Mouse (Mus musculus) intestine, embryonic 15.5 days (tissue): ENCODE data around the gene Zfand5. TPM values are rescaled to one million over a fixed set of nuclear protein-coding genes. Genes with fewer than 3 reads are reported as not detected.

Experiments used
- ATAC-seq: fragments of 200-750 bp; cut with Nextera tagmentation; 2 replicates; pipeline ENCODE4 v1.8.0; 2017; ENCODE audit warnings: moderate TSS enrichment, moderate library complexity
- H3K27ac ChIP-seq: fragments of 300-500 bp; sonication (generic); 2 replicates; pipeline ENCODE4 v1.5.1; 2015; ENCODE audit warnings: mild to moderate bottlenecking, inconsistent platforms
- H3K27me3 ChIP-seq: fragments of 300-500 bp; sonication (generic); replicated peaks from 2 replicates; pipeline ENCODE4 v1.6.1; 2015; ENCODE audit warnings: inconsistent platforms
- H3K36me3 ChIP-seq: fragments of 300-500 bp; sonication (generic); 2 replicates; pipeline ENCODE4 v1.6.1; 2015; ENCODE audit warnings: inconsistent platforms
- H3K4me1 ChIP-seq: fragments of 300-500 bp; sonication (generic); replicated peaks from 2 replicates; pipeline ENCODE4 v1.6.1; 2015; ENCODE audit warnings: inconsistent platforms
- H3K4me2 ChIP-seq: fragments of 300-500 bp; sonication (generic); replicated peaks from 2 replicates; pipeline ENCODE4 v1.6.1; 2015; ENCODE audit warnings: mild to moderate bottlenecking, inconsistent platforms
- H3K4me3 ChIP-seq: fragments of 300-500 bp; sonication (generic); replicated peaks from 2 replicates; pipeline ENCODE4 v1.5.1; 2015; ENCODE audit warnings: inconsistent platforms
- H3K9ac ChIP-seq: fragments of 300-500 bp; sonication (generic); 2 replicates; pipeline ENCODE4 v1.6.1; 2015; ENCODE audit warnings: inconsistent platforms
- H3K9me3 ChIP-seq: fragments of 300-500 bp; sonication (generic); 2 replicates; pipeline ENCODE4 v1.6.1; 2016; ENCODE audit warnings: inconsistent platforms
- WGBS: fragments of 180-500 bp; shearing (Covaris S2); methylation state at CpG from one replicate; pipeline ENCODE4 v1.1.7; 2015; 5-methylcytosine and 5-hydroxymethylcytosine counted together
- polyA plus RNA-seq: library from polyadenylated mRNA; unstranded; fragments of >200 nt; fragmentation: Nextera tagmentation; extraction: Ambion mirVana; gene quantifications from 2 replicates; pipeline ENCODE4 v1.2.1, GENCODE M21; 2015

Zfand5 gene
- polyA plus RNA-seq, 1 experiment from 2014 or later: 91.6 TPM

- WGBS: 83% methylated on average over 6 of the region's 6 CpGs
- H3K4me3 ChIP-seq: no peak overlapping the region
Measured at GRCm38 (mm10) chr19:21330305-21331115, 58.4 kb downstream of the Zfand5 start.

DNA sequence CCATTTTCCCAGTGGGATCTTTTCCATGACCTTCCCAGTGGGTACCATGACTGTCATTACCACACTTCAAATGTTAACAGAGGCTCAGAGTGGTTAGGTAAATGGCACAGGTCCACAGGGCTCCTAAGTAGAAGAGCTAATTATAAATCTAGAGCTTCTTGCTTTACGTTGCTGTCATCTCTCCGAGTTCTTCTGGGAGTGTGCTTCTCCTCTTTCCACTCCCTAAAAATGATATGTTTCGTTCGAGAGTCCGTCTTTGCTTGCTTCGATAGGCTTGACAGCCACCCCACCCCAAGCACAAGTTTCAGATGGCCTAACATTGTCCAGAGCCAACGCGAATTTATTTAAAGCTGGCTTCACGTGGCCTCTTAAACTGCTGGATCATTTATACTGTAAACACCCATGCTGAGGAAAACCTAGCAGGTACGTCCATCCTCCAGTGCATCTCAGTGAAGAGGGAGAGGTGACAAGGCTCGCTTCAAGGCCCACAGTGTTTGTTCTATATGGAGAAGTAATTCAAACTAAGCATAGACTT lies 59.6 kb downstream of the Zfand5 start:
- Histone ChIP-seq H3K4me3 (no peak overlapping the region), H3K9ac (no peak overlapping the region), H3K36me3 (no peaks in the 10 kb centered on the region), H3K4me2 (no peak overlapping the region), H3K9me3 (no peaks in the 10 kb centered on the region), H3K4me1 (no peaks in the 10 kb centered on the region), H3K27ac (no peak overlapping the region), H3K27me3 (no peaks in the 10 kb centered on the region)
- ATAC-seq: no peak
- 39% methylated on average over 11 of the region's 11 CpGs for WGBS

More at GRCm38 (mm10) chr19:21330305-21331115, 58.4 kb downstream of the Zfand5 start:
- Histone ChIP-seq H3K36me3 (no peaks in the 10 kb centered on the region), H3K27me3 (no peaks in the 10 kb centered on the region), H3K9me3 (no peaks in the 10 kb centered on the region), H3K27ac (no peak overlapping the region), H3K4me1 (no peaks in the 10 kb centered on the region), H3K9ac (no peak overlapping the region), H3K4me2 (no peak overlapping the region)
- ATAC-seq: no peak

Other genes starting within 250 kb of the Zfand5 start
- 9.1 and 9.5 TPM in 2 replicates for gene Gda, start 201.2 kb downstream of the Zfand5 start, polyA plus RNA-seq